Mouse (Mus musculus) liver, embryonic 15.5 days (tissue): ENCODE data around the gene Ptgdr2. TPM values are rescaled to one million over a fixed set of nuclear protein-coding genes. Genes with fewer than 3 reads are reported as not detected.

ENCODE experiments used
- ATAC-seq: fragments of 200-750 bp; cut with Nextera tagmentation; 2 replicates; pipeline ENCODE4 v1.8.0; 2017; ENCODE audit warnings: moderate number of reproducible peaks, mild to moderate bottlenecking, moderate library complexity; ENCODE audit not compliant: insufficient read depth
- H3K27ac ChIP-seq: fragments of 300-500 bp; sonication (generic); replicated peaks from 2 replicates; pipeline ENCODE4 v1.5.1; 2015; ENCODE audit warnings: mild to moderate bottlenecking, inconsistent platforms
- H3K27me3 ChIP-seq: fragments of 300-500 bp; sonication (generic); 2 replicates; pipeline ENCODE4 v1.6.1; 2015; ENCODE audit warnings: mild to moderate bottlenecking, inconsistent platforms
- H3K36me3 ChIP-seq: fragments of 300-500 bp; sonication (generic); replicated peaks from 2 replicates; pipeline ENCODE4 v1.6.1; 2015; ENCODE audit warnings: moderate library complexity, mild to moderate bottlenecking, inconsistent platforms
- H3K4me1 ChIP-seq: fragments of 300-500 bp; sonication (generic); replicated peaks from 2 replicates; pipeline ENCODE4 v1.6.1; 2015; ENCODE audit warnings: inconsistent platforms
- H3K4me2 ChIP-seq: fragments of 300-500 bp; sonication (generic); 2 replicates; pipeline ENCODE4 v1.6.1; 2015; ENCODE audit warnings: moderate library complexity, mild to moderate bottlenecking, inconsistent platforms
- H3K4me3 ChIP-seq: fragments of 300-500 bp; sonication (generic); replicated peaks from 2 replicates; pipeline ENCODE4 v1.5.1; 2015; ENCODE audit warnings: mild to moderate bottlenecking, inconsistent platforms
- H3K9ac ChIP-seq: fragments of 300-500 bp; sonication (generic); 2 replicates; pipeline ENCODE4 v1.6.1; 2015; ENCODE audit warnings: moderate library complexity, mild to moderate bottlenecking, inconsistent platforms
- H3K9me3 ChIP-seq: fragments of 300-500 bp; sonication (generic); replicated peaks from 2 replicates; pipeline ENCODE4 v1.6.1; 2016; ENCODE audit warnings: inconsistent platforms
- WGBS: fragments of 180-500 bp; shearing (Covaris S2); methylation state at CpG from one replicate; pipeline ENCODE4 v1.1.7; 2015; ENCODE audit warnings: mixed read lengths; ENCODE audit not compliant: insufficient replicate concordance; 5-methylcytosine and 5-hydroxymethylcytosine counted together
- polyA plus RNA-seq: library from polyadenylated mRNA; unstranded; fragments of >200 nt; fragmentation: Nextera tagmentation; extraction: Ambion mirVana; gene quantifications from 2 replicates; pipeline ENCODE4 v1.2.1, GENCODE M21; 2015

Ptgdr2 gene
- polyA plus RNA-seq, 1 experiment from 2014 or later: not detected

DNA sequence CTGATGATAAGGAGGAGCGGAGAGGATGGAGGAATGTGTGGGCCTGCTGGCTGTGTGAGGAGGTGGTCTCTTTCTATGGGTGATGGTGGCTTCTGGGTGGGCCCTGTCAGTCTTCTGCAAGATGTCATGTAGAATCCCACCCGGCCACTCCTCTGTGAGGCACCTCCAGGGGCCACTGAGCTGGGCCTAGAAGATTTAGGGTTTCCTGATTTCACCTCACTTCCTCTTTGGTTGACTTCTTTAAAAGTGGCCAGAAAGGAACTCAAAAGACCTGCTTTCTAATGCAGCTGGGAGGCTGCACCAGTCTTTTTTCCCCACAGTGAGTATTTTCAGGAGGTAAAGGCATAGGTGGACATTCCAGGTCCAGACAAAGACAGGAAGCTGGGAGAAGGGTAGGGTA, 6.3 kb upstream of the Ptgdr2 start:
- no peak for ATAC-seq
- no peaks in the 10 kb centered on the region for H3K27me3 ChIP-seq
- 39% methylated on average over 2 of the region's 2 CpGs for WGBS

DNA sequence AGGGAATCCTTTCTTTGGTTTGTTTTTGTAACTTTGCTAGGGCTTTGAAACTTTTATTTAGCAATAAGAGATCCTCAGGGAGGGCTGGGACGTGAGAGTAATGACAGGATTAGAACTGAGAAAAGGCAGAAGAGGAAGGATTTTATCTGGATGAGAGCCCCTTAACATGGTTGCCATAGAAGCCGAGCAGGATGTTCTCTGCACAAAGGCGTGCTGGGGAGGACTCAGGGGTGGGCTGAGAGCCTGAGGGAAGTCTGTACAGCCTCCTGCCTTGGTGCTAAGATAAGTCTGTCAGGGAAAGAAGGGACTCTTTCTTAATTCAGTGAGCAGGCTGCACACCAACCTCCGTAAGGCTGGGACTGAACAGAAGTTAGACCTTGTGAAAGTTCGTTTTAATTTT, 1.9 kb upstream of the Ptgdr2 start:
- no peak for ATAC-seq
- H3K4me3 ChIP-seq: no peak overlapping the region
- H3K27ac ChIP-seq: no peak overlapping the region
- no peak overlapping the region for H3K9ac ChIP-seq
- H3K36me3 ChIP-seq: no peaks in the 10 kb centered on the region
- H3K4me2 ChIP-seq: no peak overlapping the region
- 40% methylated on average over 5 of the region's 5 CpGs for whole genome bisulfite sequencing
- peaks cover 25% of the 10 kb centered on the region for H3K4me1 ChIP-seq
- no peaks in the 10 kb centered on the region for H3K9me3 ChIP-seq
- no peaks in the 10 kb centered on the region for H3K27me3 ChIP-seq

More for the DNA sequence above, 6.3 kb upstream of the Ptgdr2 start:
- H3K9me3 ChIP-seq: no peaks in the 10 kb centered on the region
- H3K4me2 ChIP-seq: no peak overlapping the region
- H3K4me1 ChIP-seq: 0 out of 2 replicates have a peak, but pooled peaks cover 4% of the 10 kb centered on the region
- H3K4me3 ChIP-seq: no peak overlapping the region
- no peak overlapping the region for H3K27ac ChIP-seq
- H3K9ac ChIP-seq: no peak overlapping the region
- no peaks in the 10 kb centered on the region for H3K36me3 ChIP-seq

DNA sequence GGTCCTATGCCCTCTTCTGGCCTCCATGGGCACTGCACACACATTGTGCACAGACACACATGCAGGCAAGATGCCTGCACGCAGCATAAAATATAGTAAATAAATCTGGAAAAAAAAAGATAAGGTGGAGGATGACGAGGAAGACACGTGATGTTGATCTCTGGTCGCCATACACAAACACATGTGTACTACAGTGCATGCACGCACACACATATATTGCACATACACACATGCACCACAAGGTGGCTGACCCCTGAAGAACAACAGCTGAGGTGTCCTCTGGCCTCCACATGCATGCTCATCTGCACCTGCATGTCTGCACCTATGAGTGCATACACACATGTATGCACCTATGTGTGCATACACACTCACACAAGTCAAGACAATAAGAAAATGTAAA, 883 bp upstream of the Ptgdr2 start:
- H3K4me1 ChIP-seq: peaks cover 33% of the 10 kb centered on the region
- no peaks in the 10 kb centered on the region for H3K36me3 ChIP-seq
- H3K27me3 ChIP-seq: no peaks in the 10 kb centered on the region
- H3K9ac ChIP-seq: no peak overlapping the region
- no peak overlapping the region for H3K4me2 ChIP-seq
- 77% methylated on average over 5 of the region's 5 CpGs for WGBS
- H3K4me3 ChIP-seq: no peak overlapping the region
- H3K9me3 ChIP-seq: no peaks in the 10 kb centered on the region
- no peak overlapping the region for H3K27ac ChIP-seq
- no peak for ATAC-seq

DNA sequence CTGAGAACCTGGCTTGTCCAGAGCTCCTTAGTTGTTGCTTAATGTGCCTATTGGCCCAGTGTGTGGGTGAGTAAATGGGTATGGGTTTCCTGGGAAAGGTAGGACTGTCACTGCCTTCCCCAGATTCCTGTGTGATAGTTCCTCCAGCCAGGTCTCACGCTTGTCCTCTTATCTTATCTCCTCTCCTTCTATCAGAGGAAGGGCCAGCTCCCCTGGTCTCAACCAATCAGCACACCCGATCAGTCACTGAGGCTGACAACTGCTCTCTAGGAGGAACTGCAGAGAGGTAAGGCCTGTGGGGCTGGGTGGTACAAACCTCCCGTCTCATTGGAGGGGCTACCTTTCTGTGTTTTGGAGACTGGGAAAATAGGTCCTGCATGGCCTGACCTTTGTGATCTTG, 1.8 kb downstream of the Ptgdr2 start:
- Histone ChIP-seq H3K27ac (no peak overlapping the region), H3K27me3 (no peaks in the 10 kb centered on the region), H3K9ac (no peak overlapping the region), H3K9me3 (no peaks in the 10 kb centered on the region), H3K4me3 (no peak overlapping the region), H3K4me2 (no peak overlapping the region), H3K36me3 (peaks cover 22% of the 10 kb centered on the region), H3K4me1 (peaks cover 36% of the 10 kb centered on the region)
- no peak for ATAC-seq
- 20% methylated on average over 3 of the region's 3 CpGs for WGBS

DNA sequence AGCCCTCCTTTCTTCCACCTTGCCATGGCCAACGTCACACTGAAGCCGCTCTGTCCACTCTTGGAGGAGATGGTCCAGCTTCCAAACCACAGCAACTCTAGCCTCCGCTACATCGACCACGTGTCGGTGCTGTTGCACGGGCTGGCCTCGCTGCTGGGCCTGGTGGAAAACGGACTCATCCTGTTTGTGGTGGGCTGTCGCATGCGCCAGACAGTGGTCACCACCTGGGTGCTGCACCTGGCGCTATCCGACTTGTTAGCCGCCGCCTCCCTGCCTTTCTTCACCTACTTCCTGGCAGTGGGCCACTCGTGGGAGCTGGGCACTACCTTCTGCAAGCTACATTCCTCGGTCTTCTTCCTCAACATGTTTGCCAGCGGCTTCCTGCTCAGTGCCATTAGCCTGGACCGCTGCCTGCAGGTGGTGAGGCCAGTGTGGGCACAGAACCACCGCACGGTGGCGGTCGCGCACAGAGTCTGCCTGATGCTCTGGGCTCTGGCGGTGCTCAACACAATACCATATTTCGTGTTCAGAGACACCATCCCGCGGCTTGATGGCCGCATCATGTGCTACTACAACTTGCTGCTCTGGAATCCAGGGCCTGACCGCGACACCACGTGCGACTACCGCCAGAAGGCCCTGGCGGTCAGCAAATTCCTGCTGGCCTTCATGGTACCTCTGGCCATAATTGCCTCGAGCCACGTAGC, 3.3 kb downstream of the Ptgdr2 start:
- H3K27me3 ChIP-seq: no peaks in the 10 kb centered on the region
- ATAC-seq: peak; percentile 62
- peak overlapping the region; percentile 43 for H3K4me3 ChIP-seq
- peak overlapping the region; percentile 11; the same call in 1 of the 2 replicates for H3K9ac ChIP-seq
- H3K4me2 ChIP-seq: peak overlapping the region; percentile 81
- WGBS: 20% methylated on average over 37 of the region's 37 CpGs
- no peak overlapping the region for H3K27ac ChIP-seq
- no peaks in the 10 kb centered on the region for H3K9me3 ChIP-seq
- H3K36me3 ChIP-seq: peaks cover 37% of the 10 kb centered on the region
- peaks cover 40% of the 10 kb centered on the region for H3K4me1 ChIP-seq

DNA sequence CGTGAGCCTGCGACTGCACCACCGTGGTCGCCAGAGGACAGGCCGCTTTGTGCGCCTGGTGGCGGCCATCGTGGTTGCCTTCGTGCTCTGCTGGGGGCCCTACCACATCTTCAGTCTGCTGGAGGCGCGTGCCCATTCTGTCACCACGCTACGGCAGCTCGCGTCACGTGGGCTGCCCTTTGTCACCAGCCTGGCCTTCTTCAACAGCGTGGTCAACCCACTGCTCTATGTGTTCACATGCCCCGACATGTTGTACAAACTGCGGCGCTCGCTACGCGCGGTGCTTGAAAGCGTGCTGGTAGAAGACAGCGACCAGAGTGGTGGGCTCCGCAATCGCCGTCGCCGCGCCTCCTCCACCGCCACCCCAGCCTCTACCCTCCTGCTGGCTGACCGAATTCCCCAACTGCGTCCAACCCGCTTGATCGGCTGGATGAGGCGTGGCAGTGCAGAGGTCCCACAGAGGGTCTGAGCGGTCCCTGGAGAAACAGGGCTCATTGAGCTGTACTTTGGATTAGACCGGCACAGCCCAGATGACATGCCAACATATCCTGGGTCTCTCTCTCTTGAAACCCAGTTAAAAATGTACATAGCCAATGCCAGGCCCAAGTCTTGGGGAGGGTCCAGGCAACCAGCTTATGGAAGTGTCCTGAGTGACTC, 4.0 kb downstream of the Ptgdr2 start:
- ATAC-seq: peak; percentile 20
- H3K4me2 ChIP-seq: peak overlapping the region; percentile 81
- H3K36me3 ChIP-seq: peaks cover 40% of the 10 kb centered on the region
- no peak overlapping the region for H3K27ac ChIP-seq
- H3K9ac ChIP-seq: peak overlapping the region; percentile 11; the same call in 1 of the 2 replicates
- WGBS: 13% methylated on average over 40 of the region's 40 CpGs
- no peaks in the 10 kb centered on the region for H3K9me3 ChIP-seq
- H3K4me1 ChIP-seq: peaks cover 42% of the 10 kb centered on the region
- H3K4me3 ChIP-seq: peak overlapping the region; percentile 43
- H3K27me3 ChIP-seq: no peaks in the 10 kb centered on the region

DNA sequence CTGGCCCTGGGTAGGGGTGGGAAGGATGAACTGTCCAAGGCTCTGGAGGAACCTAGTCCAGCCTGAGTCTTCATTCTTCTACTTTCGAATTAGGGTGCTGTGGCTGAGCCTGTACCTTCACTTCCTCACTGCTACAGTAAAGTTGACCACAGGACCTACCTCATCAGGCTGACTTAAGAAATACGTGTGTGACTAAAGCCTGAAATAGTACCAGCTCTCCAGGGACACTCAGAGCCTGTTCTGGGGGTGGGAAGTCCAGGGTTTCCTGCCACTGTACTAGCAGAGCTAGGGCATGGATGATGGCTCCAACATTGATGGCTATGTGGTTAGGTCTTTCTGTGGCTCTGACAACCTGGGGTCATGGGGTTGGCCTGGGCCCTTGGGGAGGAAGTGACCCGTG, 7.0 kb downstream of the Ptgdr2 start:
- peaks cover 51% of the 10 kb centered on the region for H3K4me1 ChIP-seq
- H3K27ac ChIP-seq: peak overlapping the region; percentile 29; the same call in 1 of the 2 replicates
- no peak overlapping the region for H3K9ac ChIP-seq
- no peak for ATAC-seq
- WGBS: 57% methylated on average over 3 of the region's 3 CpGs
- H3K36me3 ChIP-seq: peaks cover 40% of the 10 kb centered on the region
- no peaks in the 10 kb centered on the region for H3K27me3 ChIP-seq
- no peaks in the 10 kb centered on the region for H3K9me3 ChIP-seq
- H3K4me2 ChIP-seq: no peak overlapping the region
- H3K4me3 ChIP-seq: no peak overlapping the region

DNA sequence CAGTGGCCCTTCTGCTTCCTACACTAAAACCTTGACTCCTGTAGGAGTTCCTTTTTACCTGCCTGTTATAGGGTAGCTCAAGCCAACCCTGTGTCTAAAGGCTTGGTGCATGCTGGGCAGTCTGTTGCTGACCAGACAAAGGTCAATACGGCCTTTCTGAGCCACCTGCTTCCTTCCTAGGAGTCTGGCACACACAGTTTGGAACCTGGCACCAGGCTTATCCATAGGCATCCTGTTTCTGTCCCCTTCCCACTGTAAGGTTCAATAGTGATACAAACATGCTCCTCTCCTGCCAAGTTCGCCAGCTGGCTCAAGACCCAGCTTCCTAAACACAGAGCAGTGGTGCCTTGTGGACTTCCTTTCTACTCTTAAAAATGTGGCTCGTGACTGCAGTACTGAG, 9.5 kb downstream of the Ptgdr2 start:
- H3K4me3 ChIP-seq: peak overlapping the region; percentile 77
- peak overlapping the region; percentile 66 for H3K27ac ChIP-seq
- H3K27me3 ChIP-seq: no peaks in the 10 kb centered on the region
- H3K4me2 ChIP-seq: peak overlapping the region; percentile 94
- H3K4me1 ChIP-seq: peaks cover 43% of the 10 kb centered on the region
- no peak for ATAC-seq
- 60% methylated on average over 3 of the region's 3 CpGs for WGBS
- H3K36me3 ChIP-seq: peaks cover 40% of the 10 kb centered on the region
- H3K9ac ChIP-seq: peak overlapping the region; percentile 21; the same call in 1 of the 2 replicates
- H3K9me3 ChIP-seq: no peaks in the 10 kb centered on the region

DNA sequence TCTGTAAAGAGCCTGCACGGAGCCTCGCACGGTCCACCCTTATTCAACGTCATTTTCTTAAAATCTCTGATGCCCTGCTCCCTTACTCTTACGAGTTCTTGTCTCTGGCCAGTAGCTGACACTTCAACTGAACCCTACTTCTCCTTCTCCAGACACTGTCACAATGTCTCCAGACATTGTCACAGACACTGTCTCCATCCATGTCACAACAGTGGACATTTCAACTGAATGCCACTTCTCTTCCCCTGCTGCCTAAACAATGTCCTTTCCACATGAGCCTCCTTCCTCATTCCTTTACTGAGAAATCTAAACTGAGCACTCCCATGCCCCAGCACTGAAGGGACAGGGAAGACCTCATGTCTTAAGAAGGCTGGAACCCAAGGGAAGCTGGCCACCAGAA, 10.3 kb downstream of the Ptgdr2 start:
- no peaks in the 10 kb centered on the region for H3K27me3 ChIP-seq
- ATAC-seq: no peak
- H3K4me3 ChIP-seq: peak overlapping the region; percentile 77
- H3K4me1 ChIP-seq: peaks cover 43% of the 10 kb centered on the region
- peak overlapping the region; percentile 66; the same call in 1 of the 2 replicates for H3K27ac ChIP-seq
- no peaks in the 10 kb centered on the region for H3K9me3 ChIP-seq
- peak overlapping the region; percentile 75 for H3K9ac ChIP-seq
- 62% methylated on average over 5 of the region's 5 CpGs for WGBS
- peaks cover 33% of the 10 kb centered on the region for H3K36me3 ChIP-seq
- H3K4me2 ChIP-seq: peak overlapping the region; percentile 94

DNA sequence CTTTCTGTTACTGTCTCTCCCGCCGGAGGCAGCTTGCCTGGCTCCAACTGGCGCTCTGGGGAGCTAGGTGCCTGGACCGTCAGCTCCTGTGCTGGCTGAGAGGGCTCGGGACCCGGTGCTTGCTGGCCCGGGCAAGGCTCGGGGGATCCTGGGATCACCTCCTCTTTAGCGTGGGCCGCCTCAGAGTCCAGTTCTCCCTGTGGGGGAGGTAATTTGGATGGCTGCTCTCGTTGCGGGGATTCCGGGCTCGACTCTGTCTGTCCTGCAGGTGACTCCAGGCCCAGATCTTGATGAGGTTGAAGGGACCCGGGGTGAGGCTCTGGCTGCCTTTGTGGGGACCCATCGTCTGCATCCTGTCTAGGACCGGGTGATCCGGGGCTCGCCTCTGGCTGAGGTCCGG, 11.5 kb downstream of the Ptgdr2 start:
- ATAC-seq: peak; percentile 7; the same call in 1 of the 2 replicates
- Histone ChIP-seq H3K9me3 (no peaks in the 10 kb centered on the region), H3K27me3 (peaks cover 4% of the 10 kb centered on the region; the same call in 1 of the 2 replicates), H3K9ac (peak overlapping the region; percentile 75), H3K4me1 (peaks cover 43% of the 10 kb centered on the region), H3K4me2 (peak overlapping the region; percentile 94), H3K36me3 (peaks cover 21% of the 10 kb centered on the region), H3K4me3 (peak overlapping the region; percentile 77), H3K27ac (peak overlapping the region; percentile 33; the same call in 1 of the 2 replicates)
- under 1% methylated on average over 20 of the region's 20 CpGs for WGBS

DNA sequence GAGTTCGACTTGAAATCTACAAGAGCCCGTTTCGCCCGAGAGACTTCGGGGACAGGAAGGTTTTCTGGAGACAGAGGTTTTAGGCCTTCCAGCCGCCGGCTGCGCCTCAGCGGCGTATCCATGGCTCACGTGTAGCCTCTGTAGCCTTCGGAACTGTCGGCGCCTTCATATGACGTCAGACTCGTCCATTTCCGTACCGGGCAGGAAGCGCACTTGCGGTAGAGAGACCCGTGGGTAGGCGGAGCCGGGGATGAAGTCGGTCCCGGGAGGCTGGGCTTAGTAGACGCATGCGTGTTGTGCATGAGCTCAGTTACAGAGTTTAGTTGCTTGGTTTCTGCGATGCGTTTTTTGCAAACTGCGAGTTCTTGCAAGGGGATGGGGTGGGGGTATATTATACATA, 12.2 kb downstream of the Ptgdr2 start, which contains the start of gene Ccdc86:
Gene Ccdc86 (minus strand): TSS at position 155 of the 400 bp plus-strand sequence.
- peak within 1 kb of the TSS; percentile 77 for H3K4me3 ChIP-seq
- peak within 1 kb of the TSS; percentile 94 for H3K4me2 ChIP-seq
- WGBS: 0% methylated on average over 30 of the region's 30 CpGs
- H3K27me3 ChIP-seq: peaks cover 4% of the 10 kb centered on the region; the same call in 1 of the 2 replicates
- peak within 1 kb of the TSS; percentile 75 for H3K9ac ChIP-seq
- H3K27ac ChIP-seq: peak within 1 kb of the TSS; percentile 48
- peaks cover 14% of the 10 kb centered on the region for H3K36me3 ChIP-seq
- ATAC-seq: peak; percentile 94
- no peaks in the 10 kb centered on the region for H3K9me3 ChIP-seq
- H3K4me1 ChIP-seq: peaks cover 43% of the 10 kb centered on the region
